Comparison of ENCODE assay signal across 8 mouse cellular contexts in the genomic region with DNA sequence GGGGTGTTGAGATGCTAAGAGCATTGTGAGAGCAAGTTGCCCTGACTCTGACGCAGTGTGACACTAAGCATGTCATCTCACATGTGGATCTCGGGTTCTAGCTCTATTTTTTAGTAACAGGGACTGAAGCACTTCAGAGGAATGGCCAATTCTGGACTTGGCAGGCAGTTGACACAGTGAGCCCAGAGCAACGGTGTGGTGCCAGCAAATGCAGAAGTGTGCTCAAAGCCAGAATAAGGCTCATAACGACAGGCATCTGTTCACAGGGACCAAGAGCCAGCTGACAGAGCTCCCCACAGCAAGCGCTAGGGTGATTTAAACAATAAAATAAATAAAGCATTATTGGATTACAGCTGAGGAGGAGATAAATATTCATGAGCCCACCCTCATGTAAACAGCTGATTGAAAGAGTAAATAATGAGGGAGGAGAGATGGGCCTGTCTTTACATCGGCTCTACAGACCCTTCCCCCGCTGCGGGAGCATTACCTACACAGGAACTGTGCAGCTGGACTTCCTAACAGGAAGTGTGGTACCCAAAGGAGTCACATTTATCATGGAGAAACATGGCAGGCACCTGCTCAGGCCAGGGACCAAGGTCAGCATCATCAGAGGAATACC.
DNase-seq lines count a peak whose midpoint lies in the region; ATAC-seq and TF ChIP-seq lines count a peak whose summit lies in the region.

No protein-coding gene starts in this region.

- peak; percentile 51; the same call in 1 of the 2 replicates for ATAC-seq in forebrain, embryonic 11.5 days (replicated peaks; ENCODE audit: low FRiP score)
- no peak for ATAC-seq in stomach, postnatal 0 days (ENCODE audit: low FRiP score, low TSS enrichment)

- no peaks in the 10 kb centered on the region for H3K36me3 ChIP-seq in forebrain, embryonic 11.5 days (ENCODE audit: control insufficient read depth, insufficient read depth, low read length)
- no peaks in the 10 kb centered on the region for H3K36me3 ChIP-seq in forebrain, embryonic 10.5 days (replicated peaks)
- H3K36me3 ChIP-seq in stomach, postnatal 0 days (ENCODE audit: control insufficient read depth, insufficient read depth, low read length) = no peaks in the 10 kb centered on the region

- no peak overlapping the region for H3K9ac ChIP-seq in forebrain, embryonic 11.5 days (ENCODE audit: low read length)
- no peak overlapping the region for H3K9ac ChIP-seq in stomach, postnatal 0 days (ENCODE audit: low read length)

- peaks cover 3% of the 10 kb centered on the region; the same call in 1 of the 2 replicates for H3K4me1 ChIP-seq in forebrain, embryonic 11.5 days (replicated peaks; ENCODE audit: control insufficient read depth, insufficient read depth, low read length)
- peaks cover 19% of the 10 kb centered on the region; the same call in 1 of the 2 replicates for H3K4me1 ChIP-seq in forebrain, embryonic 10.5 days
- no peaks in the 10 kb centered on the region for H3K4me1 ChIP-seq in stomach, postnatal 0 days (replicated peaks; ENCODE audit: control insufficient read depth, insufficient read depth)

- intact Hi-C loops in gastrocnemius, postnatal 14 days (cut with DNase I; ENCODE audit: low total_unique reads) = no loop called here

- no peak overlapping the region for H3K4me3 ChIP-seq in forebrain, embryonic 11.5 days (ENCODE audit: low read depth, low read length)
- no peak overlapping the region for H3K4me3 ChIP-seq in forebrain, embryonic 10.5 days
- H3K4me3 ChIP-seq in stomach, postnatal 0 days (ENCODE audit: low read depth, low read length) = no peak overlapping the region

- H3K4me2 ChIP-seq in forebrain, embryonic 11.5 days (ENCODE audit: low read depth, low read length, severe bottlenecking) = no peak overlapping the region
- no peak overlapping the region for H3K4me2 ChIP-seq in stomach, postnatal 0 days (replicated peaks; ENCODE audit: low read depth)

- H3K9me3 ChIP-seq in forebrain, embryonic 11.5 days (ENCODE audit: control insufficient read depth, low read length) = no peaks in the 10 kb centered on the region
- H3K9me3 ChIP-seq in forebrain, embryonic 10.5 days = no peaks in the 10 kb centered on the region
- no peaks in the 10 kb centered on the region for H3K9me3 ChIP-seq in stomach, postnatal 0 days (ENCODE audit: control insufficient read depth, low read length)

- H3K27ac ChIP-seq in forebrain, embryonic 11.5 days (ENCODE audit: low read depth, low read length) = no peak overlapping the region
- H3K27ac ChIP-seq in forebrain, embryonic 10.5 days = no peak overlapping the region
- H3K27ac ChIP-seq in stomach, postnatal 0 days (replicated peaks) = no peak overlapping the region

- TF ChIP-seq POLR2A in brain, embryonic 14.5 days (IDR thresholded peaks at IDR 0.05; ENCODE audit: borderline replicate concordance, extremely low read depth, insufficient read depth, insufficient read length, poor library complexity, severe bottlenecking) = no peak

- no peak for TF ChIP-seq CTCF in brain, embryonic 14.5 days (IDR thresholded peaks at IDR 0.05; ENCODE audit: borderline replicate concordance, extremely low read depth, insufficient read depth, insufficient read length)
- TF ChIP-seq CTCF in stomach, postnatal 0 days (IDR thresholded peaks at IDR 0.05; ENCODE audit: low read depth) = no peak

- no peaks in the 10 kb centered on the region for H3K27me3 ChIP-seq in forebrain, embryonic 11.5 days (ENCODE audit: control insufficient read depth, insufficient read depth, low read length)
- H3K27me3 ChIP-seq in forebrain, embryonic 10.5 days (ENCODE audit: poor library complexity, severe bottlenecking) = no peaks in the 10 kb centered on the region
- H3K27me3 ChIP-seq in stomach, postnatal 0 days (ENCODE audit: control insufficient read depth, insufficient read depth, low read length) = no peaks in the 10 kb centered on the region

- no peak for TF ChIP-seq EP300 in stomach, postnatal 0 days (optimal IDR thresholded peaks at IDR 0.05)

- WGBS in forebrain, embryonic 11.5 days = 56% methylated on average over 8 of the region's 8 CpGs
- 72% methylated on average over 8 of the region's 8 CpGs for WGBS in forebrain, embryonic 10.5 days
- WGBS in stomach, postnatal 0 days = 27% methylated on average over 8 of the region's 8 CpGs

- no peak for DNase-seq in forebrain, embryonic 11.5 days (ENCODE audit: low spot score)
- DNase-seq in forebrain, embryonic 10.5 days (ENCODE audit: extremely low spot score, low spot score) = no peak
- DNase-seq in brain, embryonic 14.5 days (ENCODE audit: low read depth) = peak; percentile 90
- peak; percentile 45 for DNase-seq in gastrocnemius, postnatal 14 days
- DNase-seq in lung, postnatal 10 days = peak; percentile 68
- DNase-seq in stomach, postnatal 0 days (ENCODE audit: low spot score) = no peak
- DNase-seq in adrenal gland, postnatal 10 days = no peak
- DNase-seq in adrenal gland, postnatal 25 days = no peak

Comparison
In these comparisons a context has a peak if more than half of its experiments do, and no peak if none do; other contexts are left out.
1. DNase-seq: peak in brain, embryonic 14.5 days (single experiment), gastrocnemius, postnatal 14 days (single experiment) and lung, postnatal 10 days (single experiment); none in forebrain, embryonic 11.5 days (single experiment), forebrain, embryonic 10.5 days (single experiment), stomach, postnatal 0 days (single experiment), adrenal gland, postnatal 10 days (single experiment) and adrenal gland, postnatal 25 days (single experiment).